Mouse (Mus musculus): ENCODE results near the gene Cpsf4l. TPM values are rescaled to one million over a fixed set of nuclear protein-coding genes. Genes with fewer than 3 reads are reported as not detected.

Gene Cpsf4l
- total and polyA plus RNA-seq, 3 experiments, result 0.13 to 0.43 TPM; not detected in 1

- no peak overlapping the region for H3K4me3 ChIP-seq (replicated peaks in 1 of 3; ENCODE audit: low read depth in 2 of 3, low read length in 2 of 3, poor library complexity in 1 of 3)
- no peak for DNase-seq (ENCODE audit: extremely low read depth)
- no peak overlapping the region for H3K27ac ChIP-seq (ENCODE audit: insufficient read depth, low read depth)
- H3K4me1 ChIP-seq (ENCODE audit: control insufficient read depth in 1 of 2, insufficient read depth in 2 of 2), result peaks cover 3 to 44% of the 10 kb centered on the region in 2 experiments; a peak in 3 of 4 replicates
- peaks cover 11% of the 10 kb centered on the region for H3K9me3 ChIP-seq (replicated peaks; ENCODE audit: low read length)
- H3K79me2 ChIP-seq (replicated peaks; ENCODE audit: control insufficient read depth, extremely low read depth, insufficient read depth, poor library complexity, severe bottlenecking), result no peaks in the 10 kb centered on the region
- H3K27me3 ChIP-seq (replicated peaks), result no peaks in the 10 kb centered on the region
- H3K4me2 ChIP-seq (ENCODE audit: insufficient read depth, low read depth, poor library complexity, severe bottlenecking), result no peak overlapping the region
- H3K9ac ChIP-seq (ENCODE audit: insufficient read depth, low read depth), result no peak overlapping the region
- peaks cover under 1 to 22% of the 10 kb centered on the region in 2 experiments for H3K36me3 ChIP-seq (replicated peaks in 1 of 2; ENCODE audit: control insufficient read depth in 1 of 2, insufficient read depth in 1 of 2, low read length in 1 of 2)
- dilution Hi-C loops (cut with MboI; ENCODE audit: extremely low pct_ligation_motif_present, extremely low pct_unique_long_range_greater_than_20kb, low sequenced_read_pairs) (no loop called here), in situ Hi-C loops (cut with MboI; ENCODE audit: low pct_ligation_motif_present, low pct_unique_long_range_greater_than_20kb, low sequenced_read_pairs) (no loop called here)
- TF ChIP-seq USF2 (conservative IDR thresholded peaks at IDR 0.05; ENCODE audit: low read depth, low read length) (no peak), JUN (IDR thresholded peaks at IDR 0.05; ENCODE audit: insufficient read depth, low read depth, low read length) (no peak), PAX5 (IDR thresholded peaks at IDR 0.05; ENCODE audit: low read length) (no peak), BHLHE40 (IDR thresholded peaks at IDR 0.05; ENCODE audit: low read depth, low read length) (no peak), ZNF384 (IDR thresholded peaks at IDR 0.05; ENCODE audit: low read depth, low read length) (no peak), RCOR1 (conservative IDR thresholded peaks at IDR 0.05; ENCODE audit: low read depth, low read length) (no peak), MAFK (IDR thresholded peaks at IDR 0.05; ENCODE audit: insufficient replicate concordance, low read length) (no peak), ZMIZ1 (IDR thresholded peaks at IDR 0.05; ENCODE audit: low read depth, low read length) (no peak)
Measured at GRCm38 (mm10) chr11:113733631-113734364, 24.0 kb upstream of the Cpsf4l start.

GRCm38 (mm10) chr11:113731945-113732612 lies 22.3 kb upstream of the Cpsf4l start:
- Histone ChIP-seq H3K27ac (ENCODE audit: insufficient read depth, low read depth) (no peak overlapping the region), H3K9me3 (replicated peaks; ENCODE audit: low read length) (peaks cover 7% of the 10 kb centered on the region), H3K9ac (ENCODE audit: insufficient read depth, low read depth) (no peak overlapping the region), H3K4me3 (replicated peaks in 1 of 3; ENCODE audit: low read depth in 2 of 3, low read length in 2 of 3, poor library complexity in 1 of 3) (no peak overlapping the region), H3K4me1 (ENCODE audit: control insufficient read depth in 1 of 2, insufficient read depth in 2 of 2) (peaks cover 0 to 39% of the 10 kb centered on the region in 2 experiments; a peak in 2 of 4 replicates), H3K79me2 (replicated peaks; ENCODE audit: control insufficient read depth, extremely low read depth, insufficient read depth, poor library complexity, severe bottlenecking) (no peaks in the 10 kb centered on the region), H3K4me2 (ENCODE audit: insufficient read depth, low read depth, poor library complexity, severe bottlenecking) (no peak overlapping the region), H3K36me3 (replicated peaks in 1 of 2; ENCODE audit: control insufficient read depth in 1 of 2, insufficient read depth in 1 of 2, low read length in 1 of 2) (peaks cover 6 to 30% of the 10 kb centered on the region in 2 experiments), H3K27me3 (replicated peaks) (no peaks in the 10 kb centered on the region)
- TF ChIP-seq SMC3 (IDR thresholded peaks at IDR 0.05; ENCODE audit: low read depth, low read length) (peak; percentile 23; the same call in 1 of the 2 replicates), RCOR1 (conservative IDR thresholded peaks at IDR 0.05; ENCODE audit: low read depth, low read length) (no peak), CTCF (conservative IDR thresholded peaks at IDR 0.05 in 1 of 2, IDR thresholded peaks at IDR 0.05 in 1 of 2; ENCODE audit: low read depth in 2 of 2, low read length in 2 of 2) (peak in 1 of 2 experiments; percentile 39; a peak in 2 of 4 replicates), MAX (IDR thresholded peaks at IDR 0.05; ENCODE audit: low read length) (no peak), RAD21 (IDR thresholded peaks at IDR 0.05; ENCODE audit: low read depth, low read length) (peak; percentile 32), ZNF384 (IDR thresholded peaks at IDR 0.05; ENCODE audit: low read depth, low read length) (no peak), JUN (IDR thresholded peaks at IDR 0.05; ENCODE audit: insufficient read depth, low read depth, low read length) (no peak), HCFC1 (IDR thresholded peaks at IDR 0.05; ENCODE audit: low read depth, low read length) (no peak)
- in situ Hi-C loops (cut with MboI; ENCODE audit: low pct_ligation_motif_present, low pct_unique_long_range_greater_than_20kb, low sequenced_read_pairs), result no loop called here
- dilution Hi-C loops (cut with MboI; ENCODE audit: extremely low pct_ligation_motif_present, extremely low pct_unique_long_range_greater_than_20kb, low sequenced_read_pairs), result no loop called here
- DNase-seq (ENCODE audit: extremely low read depth), result no peak

Data from CH12.LX (cell line).